Mouse (Mus musculus): Measurements from ENCODE around the gene Agbl1. TPM values are rescaled to one million over a fixed set of nuclear protein-coding genes. Genes with fewer than 3 reads are reported as not detected.
A peak's percentile ranks its signal among the peaks of the same experiment; 100 is the strongest.

Gene Agbl1
- polyA plus RNA-seq, 1 experiment from 2014 or later, result 0.07 TPM

DNA sequence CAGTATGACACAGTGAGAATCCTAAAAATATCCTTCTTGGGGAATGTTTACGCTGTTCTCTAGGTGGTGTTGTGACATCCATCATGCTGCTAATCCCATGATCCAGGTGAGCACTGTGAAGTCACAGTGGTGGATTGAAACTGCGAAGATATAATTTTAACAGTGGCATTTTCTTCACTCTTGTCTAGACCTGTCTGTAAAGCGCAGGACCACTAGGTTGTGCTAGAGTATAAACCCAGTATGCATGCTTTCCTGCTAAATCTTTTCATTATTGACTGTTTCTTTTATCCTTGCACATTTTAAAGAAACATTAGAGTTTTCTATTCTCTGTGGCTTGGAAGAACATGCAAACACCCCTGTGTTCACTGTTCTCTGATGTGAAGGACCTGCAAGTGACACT is 57.8 kb downstream of the Agbl1 start:
- no peak overlapping the region for H3K4me3 ChIP-seq
- H3K9me3 ChIP-seq, result no peaks in the 10 kb centered on the region
- H3K36me3 ChIP-seq, result no peaks in the 10 kb centered on the region
- H3K27ac ChIP-seq (replicated peaks), result no peak overlapping the region
- ATAC-seq (ENCODE audit: low read depth), result no peak
- H3K4me2 ChIP-seq, result no peak overlapping the region
- H3K27me3 ChIP-seq, result no peaks in the 10 kb centered on the region
- no peak overlapping the region for H3K9ac ChIP-seq
- WGBS, result 89% methylated on average over 3 of the region's 3 CpGs
- H3K4me1 ChIP-seq (replicated peaks), result no peaks in the 10 kb centered on the region

DNA sequence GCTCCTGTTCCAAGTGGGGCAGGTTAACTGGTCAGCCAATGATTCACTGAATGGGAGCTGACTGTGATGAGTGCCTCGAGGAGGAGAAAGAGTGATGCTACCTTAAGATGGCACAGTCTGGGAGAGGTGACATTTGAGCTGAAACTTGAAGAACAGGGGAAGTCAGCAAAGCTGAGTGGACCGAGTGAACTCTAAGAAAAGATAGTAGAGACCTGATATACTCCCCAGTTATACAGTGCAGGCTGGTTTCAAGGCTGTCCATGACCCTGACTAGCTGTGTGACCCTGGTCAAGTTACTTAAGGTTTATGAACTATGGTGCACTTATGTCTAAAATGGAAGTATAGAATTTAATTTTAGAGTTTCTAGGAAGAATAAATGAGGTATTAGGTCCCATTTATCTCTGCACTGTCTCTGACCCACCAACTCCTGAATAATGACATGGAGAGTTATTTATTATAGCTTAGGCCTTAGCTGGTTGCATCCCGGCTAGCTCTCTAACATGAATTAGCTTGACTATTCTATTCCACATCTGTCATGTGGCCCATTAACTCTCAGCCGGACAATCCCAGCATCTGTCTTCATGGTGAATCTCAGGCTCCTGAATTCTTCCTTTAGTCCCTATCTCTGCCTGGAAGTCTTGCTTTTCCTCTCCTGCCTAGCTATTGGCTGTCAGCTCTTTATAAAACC is 92.3 kb downstream of the Agbl1 start:
- Histone ChIP-seq H3K4me2 (no peak overlapping the region), H3K9ac (no peak overlapping the region), H3K27me3 (no peaks in the 10 kb centered on the region), H3K4me3 (no peak overlapping the region), H3K9me3 (no peaks in the 10 kb centered on the region), H3K4me1 (replicated peaks) (no peaks in the 10 kb centered on the region), H3K27ac (replicated peaks) (no peak overlapping the region), H3K36me3 (no peaks in the 10 kb centered on the region)
- 72% methylated on average over 4 of the region's 4 CpGs for WGBS
- ATAC-seq (ENCODE audit: low read depth), result no peak

DNA sequence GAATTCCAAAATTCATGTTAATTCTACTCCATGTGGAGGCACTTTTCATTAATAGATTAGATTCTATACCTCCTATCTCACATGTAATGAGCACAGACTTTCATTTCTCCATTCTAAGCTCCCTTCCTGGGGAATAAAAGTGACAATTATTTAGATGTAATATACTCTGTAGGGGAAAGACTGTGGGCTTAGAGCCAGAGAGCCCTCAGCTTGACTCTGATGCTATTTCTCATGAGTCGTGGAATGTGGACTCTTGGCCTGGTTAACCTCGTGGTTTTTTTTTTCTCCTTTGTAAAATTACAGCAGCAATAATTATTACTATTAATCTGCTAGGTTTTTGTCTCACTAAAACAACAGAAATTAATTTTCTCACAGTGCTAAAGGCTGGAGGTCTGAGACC is 96.4 kb downstream of the Agbl1 start:
- H3K27ac ChIP-seq (replicated peaks), result no peak overlapping the region
- no peaks in the 10 kb centered on the region for H3K4me1 ChIP-seq (replicated peaks)
- H3K4me3 ChIP-seq, result no peak overlapping the region
- H3K27me3 ChIP-seq, result no peaks in the 10 kb centered on the region
- no peaks in the 10 kb centered on the region for H3K36me3 ChIP-seq
- WGBS, result 71% methylated on average over 2 of the region's 2 CpGs
- H3K9ac ChIP-seq, result no peak overlapping the region
- no peaks in the 10 kb centered on the region for H3K9me3 ChIP-seq
- no peak for ATAC-seq (ENCODE audit: low read depth)
- H3K4me2 ChIP-seq, result no peak overlapping the region

GRCm38 (mm10) chr7:76339308-76339707 is 109.6 kb downstream of the Agbl1 start:
- Histone ChIP-seq H3K4me3 (no peak overlapping the region), H3K4me2 (no peak overlapping the region), H3K27ac (replicated peaks) (no peak overlapping the region), H3K27me3 (no peaks in the 10 kb centered on the region), H3K36me3 (no peaks in the 10 kb centered on the region), H3K9ac (no peak overlapping the region), H3K9me3 (no peaks in the 10 kb centered on the region), H3K4me1 (replicated peaks) (no peaks in the 10 kb centered on the region)
- WGBS, result 96% methylated on average over 4 of the region's 4 CpGs
- no peak for ATAC-seq (ENCODE audit: low read depth)

DNA sequence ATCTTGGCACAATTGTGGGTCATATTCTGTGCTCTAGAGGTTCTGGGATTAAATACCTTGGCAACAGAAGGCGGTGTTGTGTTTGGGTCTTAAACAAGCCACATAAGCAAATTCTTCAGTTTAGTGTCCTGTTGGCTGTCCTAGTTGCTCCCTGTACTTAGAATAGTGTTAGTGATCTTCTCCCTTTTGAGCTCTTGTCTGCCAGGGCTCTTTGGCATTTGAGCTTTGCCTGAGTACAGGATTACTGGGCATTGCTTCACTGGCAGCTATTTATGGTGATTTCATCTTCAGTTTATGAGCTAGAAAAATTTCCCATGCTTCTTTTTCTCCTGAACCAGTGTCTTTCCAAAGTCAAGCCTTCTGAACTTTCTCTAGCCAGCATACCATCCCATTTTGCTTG is 111.9 kb downstream of the Agbl1 start:
- Histone ChIP-seq H3K4me3 (no peak overlapping the region), H3K36me3 (no peaks in the 10 kb centered on the region), H3K9me3 (no peaks in the 10 kb centered on the region), H3K27ac (replicated peaks) (no peak overlapping the region), H3K27me3 (no peaks in the 10 kb centered on the region), H3K4me2 (no peak overlapping the region), H3K9ac (no peak overlapping the region), H3K4me1 (replicated peaks) (no peaks in the 10 kb centered on the region)
- ATAC-seq (ENCODE audit: low read depth), result no peak
- 95% methylated on average over 1 of the region's 1 CpGs for WGBS

- 42% methylated on average over 10 of the region's 10 CpGs for WGBS
- H3K36me3 ChIP-seq, result no peaks in the 10 kb centered on the region
- no peaks in the 10 kb centered on the region for H3K27me3 ChIP-seq
- no peak overlapping the region for H3K4me3 ChIP-seq
- no peak for ATAC-seq (ENCODE audit: low read depth)
- no peak overlapping the region for H3K9ac ChIP-seq
- H3K4me1 ChIP-seq (replicated peaks), result no peaks in the 10 kb centered on the region
- no peak overlapping the region for H3K4me2 ChIP-seq
- no peak overlapping the region for H3K27ac ChIP-seq (replicated peaks)
- H3K9me3 ChIP-seq, result peaks cover 9% of the 10 kb centered on the region; the same call in 1 of the 2 replicates
Measured at GRCm38 (mm10) chr7:76353469-76353868, 123.8 kb downstream of the Agbl1 start.

GRCm38 (mm10) chr7:76354510-76354909 is 124.8 kb downstream of the Agbl1 start:
- H3K27me3 ChIP-seq, result no peaks in the 10 kb centered on the region
- H3K4me2 ChIP-seq, result no peak overlapping the region
- ATAC-seq (ENCODE audit: low read depth), result no peak
- no peaks in the 10 kb centered on the region for H3K4me1 ChIP-seq (replicated peaks)
- H3K36me3 ChIP-seq, result no peaks in the 10 kb centered on the region
- no peak overlapping the region for H3K27ac ChIP-seq (replicated peaks)
- 25% methylated on average over 3 of the region's 3 CpGs for WGBS
- no peak overlapping the region for H3K9ac ChIP-seq
- H3K4me3 ChIP-seq, result no peak overlapping the region
- peaks cover 9% of the 10 kb centered on the region; the same call in 1 of the 2 replicates for H3K9me3 ChIP-seq

DNA sequence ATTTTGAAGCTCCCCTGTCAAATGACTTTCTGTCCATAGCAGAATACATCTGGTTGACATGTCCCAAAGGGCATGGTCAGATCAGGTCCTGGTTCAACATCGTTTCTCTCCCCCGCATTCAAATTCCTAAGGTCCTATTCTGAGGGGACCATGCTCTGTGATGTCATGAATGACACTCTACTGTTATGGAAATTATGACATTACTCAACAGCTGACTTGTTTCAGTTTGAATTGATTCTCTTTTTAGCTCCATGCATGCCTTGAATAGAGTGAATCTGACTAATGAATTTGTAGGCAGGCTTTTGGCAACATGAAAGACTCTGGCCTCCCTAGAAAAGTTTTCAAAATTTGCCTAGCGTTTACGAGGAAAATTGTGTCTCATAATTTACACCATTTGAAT is 141.6 kb downstream of the Agbl1 start:
- Histone ChIP-seq H3K9ac (no peak overlapping the region), H3K4me2 (no peak overlapping the region), H3K27me3 (no peaks in the 10 kb centered on the region), H3K4me3 (no peak overlapping the region), H3K36me3 (no peaks in the 10 kb centered on the region), H3K27ac (replicated peaks) (no peak overlapping the region), H3K4me1 (replicated peaks) (no peaks in the 10 kb centered on the region), H3K9me3 (no peaks in the 10 kb centered on the region)
- ATAC-seq (ENCODE audit: low read depth), result no peak
- WGBS, result 55% methylated on average over 4 of the region's 4 CpGs

GRCm38 (mm10) chr7:76379493-76379892 is 149.8 kb downstream of the Agbl1 start:
- Histone ChIP-seq H3K27me3 (no peaks in the 10 kb centered on the region), H3K9ac (no peak overlapping the region), H3K4me2 (no peak overlapping the region), H3K9me3 (no peaks in the 10 kb centered on the region), H3K4me1 (replicated peaks) (no peaks in the 10 kb centered on the region), H3K4me3 (no peak overlapping the region), H3K36me3 (no peaks in the 10 kb centered on the region), H3K27ac (replicated peaks) (no peak overlapping the region)
- 90% methylated on average over 3 of the region's 3 CpGs for WGBS
- ATAC-seq (ENCODE audit: low read depth), result no peak

GRCm38 (mm10) chr7:76381986-76382385 is 152.3 kb downstream of the Agbl1 start:
- Histone ChIP-seq H3K4me3 (no peak overlapping the region), H3K9me3 (no peaks in the 10 kb centered on the region), H3K27me3 (no peaks in the 10 kb centered on the region), H3K27ac (replicated peaks) (no peak overlapping the region), H3K4me2 (no peak overlapping the region), H3K9ac (no peak overlapping the region), H3K36me3 (no peaks in the 10 kb centered on the region), H3K4me1 (replicated peaks) (no peaks in the 10 kb centered on the region)
- no peak for ATAC-seq (ENCODE audit: low read depth)
- 81% methylated on average over 2 of the region's 2 CpGs for WGBS

- 73% methylated on average over 5 of the region's 5 CpGs for WGBS
- H3K27me3 ChIP-seq, result 0 out of 2 replicates have a peak, but pooled peaks cover 3% of the 10 kb centered on the region
- no peak overlapping the region for H3K4me2 ChIP-seq
- H3K9ac ChIP-seq, result no peak overlapping the region
- ATAC-seq (ENCODE audit: low read depth), result no peak
- H3K4me3 ChIP-seq, result no peak overlapping the region
- H3K9me3 ChIP-seq, result no peaks in the 10 kb centered on the region
- no peak overlapping the region for H3K27ac ChIP-seq (replicated peaks)
- peaks cover 16% of the 10 kb centered on the region for H3K4me1 ChIP-seq (replicated peaks)
- H3K36me3 ChIP-seq, result no peaks in the 10 kb centered on the region
Measured at GRCm38 (mm10) chr7:76389240-76389639, 159.6 kb downstream of the Agbl1 start.

- peak overlapping the region; percentile 55 for H3K4me2 ChIP-seq
- H3K27ac ChIP-seq (replicated peaks), result peak overlapping the region; percentile 49
- peak overlapping the region; percentile 56; the same call in 1 of the 2 replicates for H3K9ac ChIP-seq
- peak overlapping the region; percentile 29 for H3K4me3 ChIP-seq
- no peaks in the 10 kb centered on the region for H3K9me3 ChIP-seq
- H3K36me3 ChIP-seq, result no peaks in the 10 kb centered on the region
- peak; percentile 71 for ATAC-seq (ENCODE audit: low read depth)
- H3K27me3 ChIP-seq, result 0 out of 2 replicates have a peak, but pooled peaks cover 3% of the 10 kb centered on the region
- 25% methylated on average over 15 of the region's 15 CpGs for WGBS
- H3K4me1 ChIP-seq (replicated peaks), result peaks cover 16% of the 10 kb centered on the region
Measured at GRCm38 (mm10) chr7:76392296-76392940, 162.7 kb downstream of the Agbl1 start.
